Comparison of ENCODE assay signal across 21 mouse cellular contexts in the genomic region with DNA sequence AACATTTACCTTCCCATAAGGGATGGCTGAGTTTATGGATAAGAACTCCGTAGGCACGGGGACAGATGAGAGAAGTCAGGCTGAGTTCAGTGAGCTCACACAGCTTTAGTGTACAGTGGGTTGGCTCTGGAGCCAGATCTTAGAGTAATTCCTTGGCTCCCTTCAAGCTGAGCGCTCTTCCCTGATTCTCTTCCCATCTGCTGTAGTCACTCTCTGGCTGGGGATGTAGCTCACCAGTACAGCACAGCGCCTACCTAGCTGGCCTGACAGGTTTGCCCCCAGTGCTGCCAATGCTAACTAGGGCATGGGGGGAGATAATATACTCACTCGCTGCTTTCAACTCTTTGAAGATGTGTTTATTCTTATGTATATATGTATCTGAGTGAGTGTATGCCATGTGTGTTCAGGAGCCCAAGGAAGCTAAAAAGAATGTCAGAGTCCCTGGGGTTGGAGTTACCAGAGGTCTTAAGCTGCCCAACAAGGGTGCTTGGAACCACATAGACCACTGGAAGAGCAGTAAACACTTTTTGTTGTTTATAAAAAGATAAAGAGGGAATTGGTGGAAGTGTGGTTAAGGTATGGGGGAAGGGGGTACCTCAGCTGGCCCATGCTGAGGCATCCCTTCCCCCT. TPM values are rescaled to one million over a fixed set of nuclear protein-coding genes. Genes with fewer than 3 reads are reported as not detected.
DNase-seq lines count a peak whose midpoint lies in the region; ATAC-seq lines count a peak whose summit lies in the region.
"Had no signal": no experiment of that assay in that cellular context is flagged by ENCODE, and none has a peak within 500 bp of the region (broad histone marks: within the 10 kb centered on the region; RNA-seq: fewer than 3 reads in every experiment).

No protein-coding gene starts in this region.

- H3K36me3 ChIP-seq in lung, embryonic 16.5 days (ENCODE audit: control insufficient read depth, insufficient read depth, low read length), result peaks cover 9% of the 10 kb centered on the region; the same call in 1 of the 2 replicates
- H3K36me3 ChIP-seq in limb, embryonic 12.5 days, result peaks cover 8% of the 10 kb centered on the region

- H3K27me3 ChIP-seq in lung, embryonic 16.5 days (ENCODE audit: control insufficient read depth, insufficient read depth, low read depth, low read length), result no peaks in the 10 kb centered on the region
- no peaks in the 10 kb centered on the region for H3K27me3 ChIP-seq in limb, embryonic 12.5 days
- H3K27me3 ChIP-seq: embryonic facial prominence, embryonic 12.5 days; forebrain, embryonic 15.5 days; liver, embryonic 12.5 days; megakaryocyte, embryonic 14.5 days; neural tube, embryonic 15.5 days; Patski had no signal

- 0 out of 2 replicates have a peak overlapping the region, but pooled peaks have one; percentile 8 for H3K27ac ChIP-seq in lung, embryonic 16.5 days (ENCODE audit: low read length)
- no peak overlapping the region for H3K27ac ChIP-seq in limb, embryonic 12.5 days
- H3K27ac ChIP-seq: embryonic facial prominence, embryonic 12.5 days; forebrain, embryonic 15.5 days had no signal

- intact Hi-C loops in heart, postnatal 25 days (cut with DNase I), result no loop called here

- no peaks in the 10 kb centered on the region for H3K9me3 ChIP-seq in lung, embryonic 16.5 days (ENCODE audit: control insufficient read depth, low read length)
- no peaks in the 10 kb centered on the region for H3K9me3 ChIP-seq in limb, embryonic 12.5 days
- H3K9me3 ChIP-seq: embryonic facial prominence, embryonic 12.5 days; forebrain, embryonic 15.5 days; liver, embryonic 12.5 days; megakaryocyte, embryonic 14.5 days; neural tube, embryonic 15.5 days had no signal

- H3K4me2 ChIP-seq in lung, embryonic 16.5 days (ENCODE audit: low read depth, low read length), result no peak overlapping the region
- H3K4me2 ChIP-seq in limb, embryonic 12.5 days, result no peak overlapping the region
- H3K4me2 ChIP-seq: embryonic facial prominence, embryonic 12.5 days; forebrain, embryonic 15.5 days; neural tube, embryonic 15.5 days had no signal

- no peak overlapping the region for H3K9ac ChIP-seq in lung, embryonic 16.5 days (ENCODE audit: low read length)
- H3K9ac ChIP-seq in limb, embryonic 12.5 days (replicated peaks), result 0 out of 2 replicates have a peak overlapping the region, but pooled peaks have one; percentile 8
- H3K9ac ChIP-seq: embryonic facial prominence, embryonic 12.5 days; forebrain, embryonic 15.5 days; liver, embryonic 12.5 days; neural tube, embryonic 15.5 days had no signal

- no peak overlapping the region for H3K4me3 ChIP-seq in lung, embryonic 16.5 days (ENCODE audit: low read length)
- no peak overlapping the region for H3K4me3 ChIP-seq in limb, embryonic 12.5 days (replicated peaks)
- H3K4me3 ChIP-seq: embryonic facial prominence, embryonic 12.5 days; erythroblast, embryonic 14.5 days; forebrain, embryonic 15.5 days; liver, embryonic 12.5 days; megakaryocyte, embryonic 14.5 days; neural tube, embryonic 15.5 days had no signal

- WGBS in lung, embryonic 16.5 days, result 40% methylated on average over 5 of the region's 5 CpGs
- WGBS in limb, embryonic 12.5 days, result 63% methylated on average over 5 of the region's 5 CpGs

- peaks cover 31% of the 10 kb centered on the region for H3K4me1 ChIP-seq in lung, embryonic 16.5 days (replicated peaks; ENCODE audit: control insufficient read depth, insufficient read depth, low read length)
- peaks cover 40% of the 10 kb centered on the region for H3K4me1 ChIP-seq in limb, embryonic 12.5 days (replicated peaks)

- peak; percentile 82 for DNase-seq in heart, adult 11 months
- DNase-seq in heart, postnatal 25 days (ENCODE audit: low spot score), result no peak
- DNase-seq in lung, postnatal 4 days, result no peak
- DNase-seq in R1 (ENCODE audit: low read depth, low spot score), result peak; percentile 52
- no peak for DNase-seq in urinary bladder, adult 2 months (ENCODE audit: low spot score)
- DNase-seq: adrenal gland, postnatal 14 days; cerebellum, adult 18-20 months; gastrocnemius, postnatal 36 days; lung, postnatal 10 days; thymus, postnatal 4 days had no signal

- ATAC-seq in lung, embryonic 16.5 days (ENCODE audit: low read depth), result no peak
- ATAC-seq in limb, embryonic 12.5 days (ENCODE audit: insufficient number of reproducible peaks, insufficient read depth, low FRiP score, low TSS enrichment, low read depth), result no peak
- ATAC-seq: activated CD4-positive, CD25-positive, alpha-beta regulatory T cell, adult 4 months; forebrain, embryonic 15.5 days; liver, embryonic 12.5 days; midbrain, embryonic 16.5 days; Patski had no signal

RNA-seq across cellular contexts. Expression of a gene that starts 8.0 kb away (rescaled TPM):
- total RNA-seq in heart, postnatal 25 days (2021), result 10 to 100 TPM; 18.7 to 20.1 TPM
- 3.1 and 3.3 TPM in 2 replicates for polyA plus RNA-seq in lung, embryonic 16.5 days (2015; fragmentation: Nextera tagmentation; extraction: Ambion mirVana)
- 4.0 and 7.1 TPM in 2 replicates for polyA plus RNA-seq in limb, embryonic 12.5 days (2016; fragmentation: Nextera tagmentation; extraction: Ambion mirVana)
- 17.8 and 19.7 TPM in 2 replicates for polyA plus RNA-seq in urinary bladder, adult 2 months (2012; rRNA removed)

RNA-seq across cellular contexts. Expression of a gene that starts 14.5 kb away (rescaled TPM):
- 10 to 100 TPM; 10.6 to 11.2 TPM for total RNA-seq in heart, postnatal 25 days (2021)
- polyA plus RNA-seq in lung, embryonic 16.5 days (2015; fragmentation: Nextera tagmentation; extraction: Ambion mirVana), result 20.1 and 20.7 TPM in 2 replicates
- 16.3 and 21.6 TPM in 2 replicates for polyA plus RNA-seq in limb, embryonic 12.5 days (2016; fragmentation: Nextera tagmentation; extraction: Ambion mirVana)
- polyA plus RNA-seq in urinary bladder, adult 2 months (2012; rRNA removed), result 17.1 and 19.4 TPM in 2 replicates

RNA-seq across cellular contexts. Expression of a gene that starts 56.0 kb away (rescaled TPM):
- 1 to 10 TPM; 1.5 TPM for total RNA-seq in heart, postnatal 25 days (2021)
- 21.6 and 29.3 TPM in 2 replicates for polyA plus RNA-seq in lung, embryonic 16.5 days (2015; fragmentation: Nextera tagmentation; extraction: Ambion mirVana)
- polyA plus RNA-seq in limb, embryonic 12.5 days (2016; fragmentation: Nextera tagmentation; extraction: Ambion mirVana), result 37.2 and 43.3 TPM in 2 replicates
- 218 and 326 TPM in 2 replicates for polyA plus RNA-seq in urinary bladder, adult 2 months (2012; rRNA removed)

Comparison
In these comparisons a context has a peak if more than half of its experiments do, and no peak if none do; other contexts are left out.
1. DNase-seq: peak in heart, adult 11 months (single experiment) and R1 (single experiment); none in heart, postnatal 25 days (single experiment), lung, postnatal 4 days (0 of 2) and urinary bladder, adult 2 months (single experiment).